Mouse (Mus musculus) spleen, adult 18-20 months (tissue): ENCODE measurements around the gene Lce1j.
"Not testable (repeated sequence)": the region's sequence is repeated elsewhere in the genome, so short reads cannot be mapped to it uniquely, and the experiment has no call there.

Source experiments
- DNase-seq, 2 experiments: peaks; one replicate each; pipeline ENCODE4 v3.0.0; 2022; ENCODE audit warnings: mixed read lengths in 2 of 2

Gene Lce1j

DNA sequence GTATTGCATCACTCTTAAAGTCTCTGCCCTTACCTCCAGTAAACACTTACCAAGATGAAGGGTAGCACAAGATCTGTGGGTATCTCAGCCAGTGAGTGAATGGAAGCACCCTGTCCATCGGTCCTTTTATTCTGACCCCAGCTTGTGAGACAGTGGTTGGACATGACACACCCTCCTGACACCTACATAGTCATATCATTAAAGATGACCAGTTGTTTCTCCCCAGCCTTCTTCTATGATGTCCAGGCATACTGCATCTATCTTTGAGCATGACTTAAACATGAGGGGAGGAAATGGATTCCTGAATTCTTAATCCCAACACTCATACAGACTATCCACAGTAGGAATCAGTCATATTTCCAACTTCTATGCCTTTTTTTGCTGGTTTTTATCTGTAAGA lies at the start of gene Lce1j:
Gene Lce1j, minus strand, starts transcription at position 101 of the 400 bp plus-strand sequence.
- DNase-seq: no peak

DNA sequence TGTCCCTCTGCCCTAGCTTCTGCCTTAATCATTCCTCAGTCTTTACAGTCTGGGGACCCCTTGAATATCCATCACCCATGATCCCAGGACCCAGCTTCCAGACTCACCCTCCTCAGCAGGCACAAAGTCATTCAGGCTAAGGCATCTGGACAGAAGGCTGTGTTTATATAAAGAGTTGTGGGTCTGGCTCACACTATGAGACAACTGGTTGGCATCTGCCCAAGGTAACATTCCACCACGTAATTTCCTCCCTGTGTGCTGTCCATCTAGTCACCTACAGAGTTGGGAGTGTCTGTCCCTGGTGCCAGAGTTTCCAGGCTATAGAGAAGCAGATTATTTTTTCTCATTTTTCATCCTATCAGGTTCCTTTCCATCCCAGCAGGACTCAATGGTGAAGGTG lies 36.8 kb upstream of the Lce1j start, which contains the start of gene Kprp:
Gene Kprp, minus strand, starts transcription at position 140 of the 400 bp plus-strand sequence.
- DNase-seq: no peak

DNA sequence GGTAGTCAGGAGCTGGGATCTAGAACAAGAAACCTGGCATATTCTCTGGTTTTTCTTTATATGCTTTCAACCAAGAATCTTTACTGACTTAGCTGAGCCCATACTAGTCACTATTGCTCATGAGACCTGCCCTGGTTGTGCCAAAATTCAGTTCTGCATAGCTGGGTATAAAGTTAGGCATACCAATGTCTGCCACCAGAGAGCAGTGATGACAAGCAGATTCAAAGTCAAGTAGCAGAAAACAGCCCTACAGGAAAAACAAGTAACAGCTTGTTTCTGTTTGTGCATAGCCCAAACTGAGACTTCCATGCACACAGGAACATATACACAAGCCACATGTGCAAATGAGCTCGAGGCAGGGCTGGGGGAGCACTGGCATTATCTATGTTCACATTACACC lies 35.5 kb upstream of the Lce1j start:
- DNase-seq: no peak

DNA sequence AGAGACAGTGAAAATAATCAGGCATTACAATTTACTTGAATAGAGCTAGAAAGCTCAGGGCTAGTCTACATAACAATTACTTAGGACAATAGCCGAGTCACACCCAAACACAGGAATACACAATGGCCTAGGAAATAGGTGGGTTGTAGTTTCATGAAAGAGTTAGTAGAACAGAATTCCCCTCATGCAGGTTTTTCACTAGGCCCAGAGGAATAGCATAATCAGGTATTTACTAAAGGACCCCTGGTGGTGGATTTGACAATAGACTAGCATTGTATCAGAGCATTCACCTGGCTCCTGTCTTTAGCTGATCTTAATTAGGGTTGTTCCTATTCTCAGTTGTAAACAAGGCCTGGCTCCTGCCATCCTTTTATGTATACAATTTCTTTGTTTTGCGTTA lies 25.7 kb upstream of the Lce1j start:
- not testable (repeated sequence) for DNase-seq

DNA sequence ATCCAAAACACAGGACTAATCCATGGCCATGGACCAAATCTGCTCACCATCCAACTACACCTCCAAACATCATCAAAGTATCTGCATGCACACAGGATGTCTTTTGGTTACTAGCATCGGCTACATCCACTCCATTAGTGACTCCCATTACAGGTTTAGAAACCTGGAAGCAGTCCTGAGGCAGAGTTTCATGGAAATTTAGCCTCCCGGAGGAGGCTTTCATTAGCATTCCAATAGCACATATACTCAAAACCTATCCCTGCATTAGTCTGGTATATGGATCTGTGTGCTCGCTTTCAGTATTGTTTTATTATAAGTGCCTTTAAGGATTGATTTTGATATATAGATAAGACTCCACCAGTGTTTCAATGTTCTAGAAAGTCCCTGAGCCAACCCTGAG lies 25.3 kb upstream of the Lce1j start:
- no peak for DNase-seq

DNA sequence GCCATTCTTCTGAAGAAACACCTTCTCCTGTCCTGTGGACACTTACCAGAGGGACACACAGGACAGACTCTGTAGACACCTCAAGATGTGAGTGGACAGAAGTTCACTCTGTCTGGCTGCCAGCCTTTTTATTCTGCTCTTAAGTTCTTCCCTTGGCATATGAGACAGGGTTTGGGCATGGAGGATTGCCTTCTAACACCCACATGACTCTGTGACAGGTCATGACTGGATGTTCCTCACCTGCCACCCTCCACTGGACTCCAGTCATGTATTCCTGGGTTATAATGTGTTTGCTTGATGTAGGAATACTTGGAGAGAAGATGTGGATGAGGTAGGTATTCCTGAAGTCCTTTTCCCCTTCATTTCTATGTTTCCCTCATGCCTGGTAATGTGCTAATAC lies 17.5 kb upstream of the Lce1j start, which contains the start of gene Lce1k:
Gene Lce1k, minus strand, starts transcription at position 101 of the 400 bp plus-strand sequence.
- no peak for DNase-seq

DNA sequence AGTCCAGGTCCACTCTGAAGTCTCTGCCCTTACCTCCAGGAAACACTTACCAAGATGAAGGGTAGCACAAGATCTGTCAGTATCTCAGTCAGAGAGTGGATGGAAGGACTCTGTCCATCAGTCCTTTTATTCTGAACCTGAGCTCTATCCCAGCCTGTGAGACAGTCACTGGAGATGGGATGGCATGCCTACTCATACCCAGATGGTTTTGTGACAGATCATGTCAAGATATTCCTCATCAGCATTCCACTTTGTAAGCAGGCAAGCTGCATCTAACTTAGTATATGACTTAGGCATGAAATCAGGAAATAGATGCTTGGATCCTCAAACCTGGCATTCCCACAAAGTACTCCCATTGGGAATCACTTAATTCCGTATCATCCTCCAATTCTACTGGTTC lies 11.5 kb downstream of the Lce1j start, which contains the start of gene Lce1i:
Gene Lce1i, minus strand, starts transcription at position 101 of the 400 bp plus-strand sequence.
- no peak for DNase-seq

DNA sequence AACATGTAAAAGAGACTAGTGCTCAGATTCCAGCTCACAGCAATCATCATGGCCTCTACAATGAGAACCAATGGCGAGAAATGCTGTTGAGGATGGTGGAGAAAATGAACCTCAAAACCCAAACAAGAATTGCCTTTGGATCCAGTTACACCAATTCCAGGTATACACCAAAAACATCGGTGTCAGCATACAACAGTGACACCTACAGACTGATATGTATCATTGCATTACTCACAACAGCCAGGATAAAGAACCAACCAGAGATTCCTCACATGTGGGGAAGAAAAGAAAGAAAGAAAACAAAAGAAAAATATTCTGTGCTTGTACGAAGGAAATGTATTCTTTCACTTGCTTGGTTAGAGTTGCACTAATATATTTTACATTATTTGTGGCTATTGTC lies 18.7 kb downstream of the Lce1j start:
- no peak for DNase-seq

DNA sequence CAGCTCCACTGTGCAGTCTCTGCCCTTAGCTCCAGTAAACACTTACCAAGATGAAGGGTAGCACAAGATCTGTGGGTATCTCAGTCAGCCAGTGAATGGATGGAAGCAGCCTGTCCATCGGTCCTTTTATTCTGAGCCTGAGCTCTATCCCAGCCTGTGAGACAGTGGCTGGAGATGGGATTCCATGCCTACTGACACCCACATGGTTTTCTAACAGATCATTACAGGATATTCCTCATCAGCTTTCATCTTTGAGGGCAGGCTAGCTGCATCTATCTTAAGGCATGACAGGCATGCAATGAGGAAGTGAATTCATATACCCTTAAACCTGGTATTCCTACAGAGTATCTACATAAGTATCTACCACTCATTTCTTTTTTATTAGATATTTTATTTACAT lies 25.3 kb downstream of the Lce1j start, which contains the start of gene Lce1h:
Gene Lce1h, minus strand, starts transcription at position 101 of the 400 bp plus-strand sequence.
- DNase-seq: no peak

DNA sequence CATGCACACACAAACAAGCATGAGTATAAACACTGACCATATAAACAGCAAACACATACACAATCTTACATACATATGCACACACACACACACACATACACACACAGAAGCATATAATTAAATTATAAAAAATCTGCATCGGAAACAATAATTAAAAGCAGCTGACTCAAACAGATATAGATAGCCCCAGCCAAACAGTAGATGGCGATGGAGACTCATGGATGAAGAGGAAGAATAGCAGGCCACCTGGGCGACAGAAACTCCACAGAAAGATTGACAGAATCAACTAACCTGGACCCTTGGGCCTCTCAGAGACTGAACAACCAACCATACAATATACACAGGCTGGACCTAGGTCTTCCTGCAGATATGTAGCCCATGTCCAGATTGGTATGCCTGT lies 37.1 kb downstream of the Lce1j start:
- DNase-seq: no peak

DNA sequence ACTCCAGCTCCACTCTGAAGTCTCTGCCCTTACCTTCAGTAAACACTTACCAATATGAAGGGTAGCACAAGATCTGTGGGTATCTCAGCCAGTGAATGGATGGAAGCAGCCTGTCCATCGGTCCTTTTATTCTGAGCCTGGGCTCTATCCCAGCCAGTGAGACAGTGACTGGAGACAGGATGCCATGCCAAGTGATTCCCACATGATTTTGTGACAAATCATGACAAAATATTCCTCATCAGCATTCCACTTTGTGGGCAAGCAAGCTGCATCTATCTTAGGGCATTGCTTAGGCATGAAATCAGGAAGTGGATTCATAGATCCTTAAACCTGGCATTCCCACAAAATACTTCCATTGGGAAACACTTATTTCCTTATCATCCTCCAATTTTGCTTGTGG lies 38.1 kb downstream of the Lce1j start, which contains the start of gene Lce1g:
Gene Lce1g, minus strand, starts transcription at position 101 of the 400 bp plus-strand sequence.
- no peak for DNase-seq

DNA sequence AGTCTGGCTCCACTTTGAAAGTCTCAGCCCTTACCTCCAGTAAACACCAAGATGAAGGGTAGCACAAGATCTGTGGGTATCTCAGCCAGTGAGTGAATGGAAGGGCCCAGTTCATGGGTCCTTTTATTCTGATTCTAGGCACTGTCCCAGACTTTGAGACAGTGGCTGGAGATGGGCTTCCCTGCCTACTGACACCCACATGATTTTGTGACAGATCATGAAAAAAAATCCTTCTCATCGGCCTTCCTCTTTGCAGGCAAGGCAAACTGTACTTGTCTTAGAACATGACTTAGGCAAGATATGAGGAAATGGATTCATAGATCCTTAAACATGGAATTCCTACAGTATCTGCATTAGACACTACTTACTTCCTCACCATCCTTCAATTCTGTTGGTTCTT lies 51.3 kb downstream of the Lce1j start, which contains the start of gene Gm38119:
Gene Gm38119, minus strand, starts transcription at position 101 of the 400 bp plus-strand sequence.
- no peak for DNase-seq
